Mouse (Mus musculus) hindbrain, embryonic 16.5 days (tissue): Measurements from ENCODE around the gene B130006D01Rik. TPM values are rescaled to one million over a fixed set of nuclear protein-coding genes. Genes with fewer than 3 reads are reported as not detected.

ENCODE experiments used
- polyA plus RNA-seq: library from polyadenylated mRNA; unstranded; fragments of >200 nt; fragmentation: Nextera tagmentation; extraction: Ambion mirVana; gene quantifications from 2 replicates; pipeline ENCODE4 v1.2.1, GENCODE M21; 2015

The B130006D01Rik gene
- polyA plus RNA-seq, 1 experiment from 2014 or later, result 0.95 TPM

Other genes starting within 250 kb of the B130006D01Rik start
- gene Nxph3, start 209.0 kb upstream of the B130006D01Rik start, polyA plus RNA-seq, result 2.8 and 3.0 TPM in 2 replicates
- 41.7 and 59.8 TPM in 2 replicates for gene Ngfr, start 135.9 kb upstream of the B130006D01Rik start, polyA plus RNA-seq
- 189 and 198 TPM in 2 replicates for gene Phb, start 56.6 kb upstream of the B130006D01Rik start, polyA plus RNA-seq
- 21.7 and 23.2 TPM in 2 replicates for gene Zfp652, start 10.9 kb upstream of the B130006D01Rik start, polyA plus RNA-seq
- 0.54 TPM in 1 of 2 replicates, not detected in the other for gene Phospho1, start 100.9 kb downstream of the B130006D01Rik start, polyA plus RNA-seq
- gene Gngt2, start 113.6 kb downstream of the B130006D01Rik start, polyA plus RNA-seq, result 3.7 and 3.9 TPM in 2 replicates
- gene Abi3, start 118.9 kb downstream of the B130006D01Rik start, polyA plus RNA-seq, result 2.4 and 2.6 TPM in 2 replicates
- gene B4galnt2, start 191.3 kb downstream of the B130006D01Rik start, polyA plus RNA-seq, result 0.09 TPM in 1 of 2 replicates, not detected in the other